Mouse (Mus musculus) heart, embryonic 10.5 days (tissue): Measurements from ENCODE around the gene Atp11c. TPM values are rescaled to one million over a fixed set of nuclear protein-coding genes. Genes with fewer than 3 reads are reported as not detected.

Experiments
- microRNA counts: library from miRNA; unstranded; fragments of <30 nt; microRNA quantifications from one replicate; lab custom pipeline; 2017
- microRNA-seq: library from miRNA; unstranded; fragments of <30 nt; microRNA quantifications from one replicate; pipeline ENCODE4, GENCODE M21; 2017
- polyA plus RNA-seq: library from polyadenylated mRNA; unstranded; fragments of >200 nt; fragmentation: Nextera tagmentation; extraction: Ambion mirVana; gene quantifications from 2 replicates; pipeline ENCODE4 v1.2.1, GENCODE M21; 2016

Gene Atp11c
- polyA plus RNA-seq, 1 experiment from 2014 or later, result 7.8 TPM

MicroRNAs encoded within 50 kb of the gene (microRNA counts, 519-probe panel; counts per million panel counts)
- microRNA mmu-miR-505 (lab: Ali Mortazavi, UCI), result not detected

Small RNA genes lying within 50 kb of the gene (microRNA-seq; reads per million reads assigned to microRNA genes)
- gene Mir505, result 317 reads per million, percentile 65 among the genes with 10 or more reads in this experiment

Other genes starting within 250 kb of the Atp11c start
- gene Gm7073, start 53.4 kb downstream of the Atp11c start, polyA plus RNA-seq, result not detected in 2 replicates